In the genomic region with DNA sequence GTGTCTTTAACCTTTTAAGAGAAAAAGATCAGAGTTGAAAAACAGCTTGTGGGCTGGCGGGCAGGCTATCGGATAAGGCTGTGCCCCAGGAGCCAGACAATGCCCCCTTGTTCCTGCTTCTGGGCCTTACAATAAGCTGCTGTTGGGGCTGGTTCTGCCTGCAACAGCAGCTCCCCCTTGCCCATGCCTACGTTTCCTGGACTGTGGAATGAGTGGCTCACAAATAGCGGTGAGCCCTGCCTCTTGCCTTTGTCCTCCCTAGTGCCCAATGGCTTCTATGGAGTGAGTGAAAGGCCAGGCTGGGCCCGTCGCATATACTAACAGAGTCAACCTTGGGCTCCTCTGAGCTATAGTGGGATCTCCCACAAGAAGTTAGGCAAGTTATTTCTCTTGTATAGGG, we compare ENCODE assay signal across 12 mouse cellular contexts.
A peak's percentile ranks its signal among the peaks of the same experiment; 100 is the strongest.
DNase-seq lines count a peak whose midpoint lies in the region; ATAC-seq and TF ChIP-seq lines count a peak whose summit lies in the region.
"Had no signal": no experiment of that assay in that cellular context is flagged by ENCODE, and none has a peak within 500 bp of the region (broad histone marks: within the 10 kb centered on the region; RNA-seq: fewer than 3 reads in every experiment).

No protein-coding gene starts in this region.

- no peaks in the 10 kb centered on the region for H3K9me3 ChIP-seq in neural tube, embryonic 13.5 days

- no peaks in the 10 kb centered on the region for H3K27me3 ChIP-seq in neural tube, embryonic 13.5 days

- TF ChIP-seq CTCF in left cerebral cortex, adult 2 months (IDR thresholded peaks at IDR 0.05) = no peak

- DNase-seq in embryo, embryonic 10 days (ENCODE audit: low spot score) = peak; percentile 41
- no peak for DNase-seq in embryo, embryonic 9.5 days (ENCODE audit: extremely low spot score)
- DNase-seq in left cerebral cortex, adult 2 months (ENCODE audit: extremely low spot score in 1 of 2, low spot score in 2 of 2) = no peak
- DNase-seq in left cerebral cortex, postnatal 10 days (ENCODE audit: extremely low spot score in 1 of 2, low spot score in 2 of 2) = no peak
- peak; percentile 55 for DNase-seq in forelimb bud, embryonic 11.5 days (ENCODE audit: low read depth, low spot score)
- DNase-seq in right cerebral cortex, adult 18-20 months = no peak
- DNase-seq in thymus, postnatal 0 days (ENCODE audit: low spot score) = no peak
- DNase-seq: cerebellum, adult 8-10 months; kidney, adult 11 months; thymus, adult 2 months had no signal

- 0 out of 2 replicates have a peak overlapping the region, but pooled peaks have one; percentile 36 for H3K27ac ChIP-seq in left cerebral cortex, adult 2 months
- H3K27ac ChIP-seq in neural tube, embryonic 13.5 days (replicated peaks) = peak overlapping the region; percentile 82
- H3K27ac ChIP-seq: liver, embryonic 14.5 days had no signal

- no peak overlapping the region for H3K9ac ChIP-seq in neural tube, embryonic 13.5 days
- H3K9ac ChIP-seq: liver, embryonic 14.5 days had no signal

- peaks cover 3% of the 10 kb centered on the region; the same call in 1 of the 2 replicates for H3K36me3 ChIP-seq in neural tube, embryonic 13.5 days

- H3K4me2 ChIP-seq in neural tube, embryonic 13.5 days = no peak overlapping the region

- intact Hi-C loops in left cerebral cortex, adult 2 months (cut with DNase I) = no loop called here
- intact Hi-C loops in left cerebral cortex, postnatal 10 days (cut with DNase I) = no loop called here

- H3K4me3 ChIP-seq in left cerebral cortex, adult 2 months = no peak overlapping the region
- no peak overlapping the region for H3K4me3 ChIP-seq in neural tube, embryonic 13.5 days

- peak; percentile 40; the same call in 1 of the 2 replicates for ATAC-seq in neural tube, embryonic 13.5 days (ENCODE audit: low read depth)

- WGBS in neural tube, embryonic 13.5 days = 41% methylated on average over 6 of the region's 6 CpGs

- peaks cover 71% of the 10 kb centered on the region for H3K4me1 ChIP-seq in neural tube, embryonic 13.5 days (replicated peaks)

Comparison
In these comparisons a context has a peak if more than half of its experiments do, and no peak if none do; other contexts are left out.
1. DNase-seq: peak in embryo, embryonic 10 days (single experiment) and forelimb bud, embryonic 11.5 days (single experiment); none in embryo, embryonic 9.5 days (single experiment), left cerebral cortex, adult 2 months (0 of 2), left cerebral cortex, postnatal 10 days (0 of 2), right cerebral cortex, adult 18-20 months (single experiment) and thymus, postnatal 0 days (single experiment).